Mouse (Mus musculus): ENCODE measurements around the gene Fat3. TPM values are rescaled to one million over a fixed set of nuclear protein-coding genes. Genes with fewer than 3 reads are reported as not detected.

The Fat3 gene
- polyA plus RNA-seq, 1 experiment from 2014 or later, result 2.3 TPM

GRCm38 (mm10) chr9:16293928-16294806, 206.9 kb downstream of the Fat3 start:
- Histone ChIP-seq H3K4me2 (no peak overlapping the region), H3K27ac (ENCODE audit: low read depth, low read length) (no peak overlapping the region), H3K9ac (ENCODE audit: low read depth, low read length) (no peak overlapping the region), H3K4me3 (ENCODE audit: low read depth, low read length) (no peak overlapping the region), H3K36me3 (ENCODE audit: control insufficient read depth, insufficient read depth, low read length) (no peaks in the 10 kb centered on the region), H3K4me1 (ENCODE audit: control insufficient read depth, insufficient read depth, low read length) (no peaks in the 10 kb centered on the region), H3K9me3 (replicated peaks; ENCODE audit: control insufficient read depth, low read length) (no peaks in the 10 kb centered on the region), H3K27me3 (ENCODE audit: control insufficient read depth, insufficient read depth, low read length) (no peaks in the 10 kb centered on the region)
- no peak for ATAC-seq (replicated peaks; ENCODE audit: insufficient number of reproducible peaks, low FRiP score, low TSS enrichment)
- 76% methylated on average over 6 of the region's 6 CpGs for WGBS (ENCODE audit: insufficient replicate concordance)

GRCm38 (mm10) chr9:16292492-16292891, 208.6 kb downstream of the Fat3 start:
- no peak overlapping the region for H3K9ac ChIP-seq (ENCODE audit: low read depth, low read length)
- H3K27ac ChIP-seq (ENCODE audit: low read depth, low read length), result no peak overlapping the region
- WGBS (ENCODE audit: insufficient replicate concordance), result 71% methylated on average over 2 of the region's 2 CpGs
- no peaks in the 10 kb centered on the region for H3K36me3 ChIP-seq (ENCODE audit: control insufficient read depth, insufficient read depth, low read length)
- no peak overlapping the region for H3K4me3 ChIP-seq (ENCODE audit: low read depth, low read length)
- no peaks in the 10 kb centered on the region for H3K9me3 ChIP-seq (replicated peaks; ENCODE audit: control insufficient read depth, low read length)
- no peaks in the 10 kb centered on the region for H3K27me3 ChIP-seq (ENCODE audit: control insufficient read depth, insufficient read depth, low read length)
- H3K4me1 ChIP-seq (ENCODE audit: control insufficient read depth, insufficient read depth, low read length), result no peaks in the 10 kb centered on the region
- no peak for ATAC-seq (replicated peaks; ENCODE audit: insufficient number of reproducible peaks, low FRiP score, low TSS enrichment)
- H3K4me2 ChIP-seq, result no peak overlapping the region

GRCm38 (mm10) chr9:16290911-16291310, 210.2 kb downstream of the Fat3 start:
- ATAC-seq (replicated peaks; ENCODE audit: insufficient number of reproducible peaks, low FRiP score, low TSS enrichment), result no peak
- no peaks in the 10 kb centered on the region for H3K4me1 ChIP-seq (ENCODE audit: control insufficient read depth, insufficient read depth, low read length)
- WGBS (ENCODE audit: insufficient replicate concordance), result 78% methylated on average over 2 of the region's 2 CpGs

GRCm38 (mm10) chr9:16283033-16283432, 218.1 kb downstream of the Fat3 start:
- no peak overlapping the region for H3K27ac ChIP-seq (ENCODE audit: low read depth, low read length)
- 67% methylated on average over 1 of the region's 1 CpGs for WGBS (ENCODE audit: insufficient replicate concordance)

More at GRCm38 (mm10) chr9:16290911-16291310, 210.2 kb downstream of the Fat3 start:
- no peak overlapping the region for H3K4me3 ChIP-seq (ENCODE audit: low read depth, low read length)
- no peaks in the 10 kb centered on the region for H3K27me3 ChIP-seq (ENCODE audit: control insufficient read depth, insufficient read depth, low read length)
- H3K4me2 ChIP-seq, result no peak overlapping the region
- H3K9ac ChIP-seq (ENCODE audit: low read depth, low read length), result no peak overlapping the region
- H3K9me3 ChIP-seq (replicated peaks; ENCODE audit: control insufficient read depth, low read length), result no peaks in the 10 kb centered on the region
- no peak overlapping the region for H3K27ac ChIP-seq (ENCODE audit: low read depth, low read length)
- H3K36me3 ChIP-seq (ENCODE audit: control insufficient read depth, insufficient read depth, low read length), result no peaks in the 10 kb centered on the region

GRCm38 (mm10) chr9:16282291-16282804, 218.7 kb downstream of the Fat3 start:
- no peaks in the 10 kb centered on the region for H3K27me3 ChIP-seq (ENCODE audit: control insufficient read depth, insufficient read depth, low read length)
- H3K9ac ChIP-seq (ENCODE audit: low read depth, low read length), result no peak overlapping the region
- no peak overlapping the region for H3K27ac ChIP-seq (ENCODE audit: low read depth, low read length)
- H3K4me2 ChIP-seq, result no peak overlapping the region
- ATAC-seq (replicated peaks; ENCODE audit: insufficient number of reproducible peaks, low FRiP score, low TSS enrichment), result no peak
- H3K36me3 ChIP-seq (ENCODE audit: control insufficient read depth, insufficient read depth, low read length), result no peaks in the 10 kb centered on the region
- H3K9me3 ChIP-seq (replicated peaks; ENCODE audit: control insufficient read depth, low read length), result no peaks in the 10 kb centered on the region
- H3K4me1 ChIP-seq (ENCODE audit: control insufficient read depth, insufficient read depth, low read length), result no peaks in the 10 kb centered on the region
- H3K4me3 ChIP-seq (ENCODE audit: low read depth, low read length), result no peak overlapping the region

More at GRCm38 (mm10) chr9:16283033-16283432, 218.1 kb downstream of the Fat3 start:
- no peaks in the 10 kb centered on the region for H3K9me3 ChIP-seq (replicated peaks; ENCODE audit: control insufficient read depth, low read length)
- H3K4me2 ChIP-seq, result no peak overlapping the region
- no peak for ATAC-seq (replicated peaks; ENCODE audit: insufficient number of reproducible peaks, low FRiP score, low TSS enrichment)
- no peak overlapping the region for H3K9ac ChIP-seq (ENCODE audit: low read depth, low read length)
- no peaks in the 10 kb centered on the region for H3K36me3 ChIP-seq (ENCODE audit: control insufficient read depth, insufficient read depth, low read length)
- H3K4me3 ChIP-seq (ENCODE audit: low read depth, low read length), result no peak overlapping the region
- no peaks in the 10 kb centered on the region for H3K27me3 ChIP-seq (ENCODE audit: control insufficient read depth, insufficient read depth, low read length)
- H3K4me1 ChIP-seq (ENCODE audit: control insufficient read depth, insufficient read depth, low read length), result no peaks in the 10 kb centered on the region

GRCm38 (mm10) chr9:16275589-16275988, 225.5 kb downstream of the Fat3 start:
- no peak overlapping the region for H3K27ac ChIP-seq (ENCODE audit: low read depth, low read length)
- no peaks in the 10 kb centered on the region for H3K36me3 ChIP-seq (ENCODE audit: control insufficient read depth, insufficient read depth, low read length)
- no peaks in the 10 kb centered on the region for H3K4me1 ChIP-seq (ENCODE audit: control insufficient read depth, insufficient read depth, low read length)
- no peak overlapping the region for H3K4me3 ChIP-seq (ENCODE audit: low read depth, low read length)
- no peaks in the 10 kb centered on the region for H3K27me3 ChIP-seq (ENCODE audit: control insufficient read depth, insufficient read depth, low read length)
- WGBS (ENCODE audit: insufficient replicate concordance), result 68% methylated on average over 2 of the region's 2 CpGs
- no peak overlapping the region for H3K4me2 ChIP-seq
- no peak for ATAC-seq (replicated peaks; ENCODE audit: insufficient number of reproducible peaks, low FRiP score, low TSS enrichment)
- H3K9ac ChIP-seq (ENCODE audit: low read depth, low read length), result no peak overlapping the region
- H3K9me3 ChIP-seq (replicated peaks; ENCODE audit: control insufficient read depth, low read length), result no peaks in the 10 kb centered on the region

GRCm38 (mm10) chr9:16274130-16274529, 227.0 kb downstream of the Fat3 start:
- Histone ChIP-seq H3K27me3 (ENCODE audit: control insufficient read depth, insufficient read depth, low read length) (no peaks in the 10 kb centered on the region), H3K4me1 (ENCODE audit: control insufficient read depth, insufficient read depth, low read length) (no peaks in the 10 kb centered on the region), H3K9me3 (replicated peaks; ENCODE audit: control insufficient read depth, low read length) (no peaks in the 10 kb centered on the region), H3K4me3 (ENCODE audit: low read depth, low read length) (no peak overlapping the region), H3K36me3 (ENCODE audit: control insufficient read depth, insufficient read depth, low read length) (no peaks in the 10 kb centered on the region), H3K9ac (ENCODE audit: low read depth, low read length) (no peak overlapping the region), H3K27ac (ENCODE audit: low read depth, low read length) (no peak overlapping the region), H3K4me2 (no peak overlapping the region)
- no peak for ATAC-seq (replicated peaks; ENCODE audit: insufficient number of reproducible peaks, low FRiP score, low TSS enrichment)
- WGBS (ENCODE audit: insufficient replicate concordance), result 73% methylated on average over 4 of the region's 4 CpGs

- no peaks in the 10 kb centered on the region for H3K27me3 ChIP-seq (ENCODE audit: control insufficient read depth, insufficient read depth, low read length)
- H3K4me1 ChIP-seq (ENCODE audit: control insufficient read depth, insufficient read depth, low read length), result no peaks in the 10 kb centered on the region
- WGBS (ENCODE audit: insufficient replicate concordance), result 88% methylated on average over 1 of the region's 1 CpGs
- ATAC-seq (replicated peaks; ENCODE audit: insufficient number of reproducible peaks, low FRiP score, low TSS enrichment), result no peak
- H3K9ac ChIP-seq (ENCODE audit: low read depth, low read length), result no peak overlapping the region
- no peaks in the 10 kb centered on the region for H3K9me3 ChIP-seq (replicated peaks; ENCODE audit: control insufficient read depth, low read length)
- H3K4me2 ChIP-seq, result no peak overlapping the region
- no peaks in the 10 kb centered on the region for H3K36me3 ChIP-seq (ENCODE audit: control insufficient read depth, insufficient read depth, low read length)
- no peak overlapping the region for H3K27ac ChIP-seq (ENCODE audit: low read depth, low read length)
- no peak overlapping the region for H3K4me3 ChIP-seq (ENCODE audit: low read depth, low read length)
These were observed 228.3 kb downstream of the Fat3 start for GRCm38 (mm10) chr9:16272810-16273209.

- Histone ChIP-seq H3K9ac (ENCODE audit: low read depth, low read length) (no peak overlapping the region), H3K4me2 (no peak overlapping the region), H3K27me3 (ENCODE audit: control insufficient read depth, insufficient read depth, low read length) (no peaks in the 10 kb centered on the region), H3K36me3 (ENCODE audit: control insufficient read depth, insufficient read depth, low read length) (no peaks in the 10 kb centered on the region), H3K27ac (ENCODE audit: low read depth, low read length) (no peak overlapping the region), H3K9me3 (replicated peaks; ENCODE audit: control insufficient read depth, low read length) (no peaks in the 10 kb centered on the region), H3K4me1 (ENCODE audit: control insufficient read depth, insufficient read depth, low read length) (no peaks in the 10 kb centered on the region), H3K4me3 (ENCODE audit: low read depth, low read length) (no peak overlapping the region)
- no peak for ATAC-seq (replicated peaks; ENCODE audit: insufficient number of reproducible peaks, low FRiP score, low TSS enrichment)
These were observed 230.3 kb downstream of the Fat3 start for GRCm38 (mm10) chr9:16270768-16271114.
